Mouse (Mus musculus): ENCODE measurements around the gene Mpzl2.

Mpzl2 gene

GRCm38 (mm10) chr9:45039499-45039898 lies at the start of gene Mpzl2:
Gene Mpzl2, plus strand, starts transcription at chr9:45039799.
- no peak for DNase-seq (ENCODE audit: low read depth, low spot score)
- Histone ChIP-seq H3K27me3 (ENCODE audit: control insufficient read depth, insufficient read depth, low read length, poor library complexity, severe bottlenecking) (no peaks in the 10 kb centered on the region), H3K36me3 (ENCODE audit: control insufficient read depth, insufficient read depth, low read length, poor library complexity, severe bottlenecking) (no peaks in the 10 kb centered on the region)

DNA sequence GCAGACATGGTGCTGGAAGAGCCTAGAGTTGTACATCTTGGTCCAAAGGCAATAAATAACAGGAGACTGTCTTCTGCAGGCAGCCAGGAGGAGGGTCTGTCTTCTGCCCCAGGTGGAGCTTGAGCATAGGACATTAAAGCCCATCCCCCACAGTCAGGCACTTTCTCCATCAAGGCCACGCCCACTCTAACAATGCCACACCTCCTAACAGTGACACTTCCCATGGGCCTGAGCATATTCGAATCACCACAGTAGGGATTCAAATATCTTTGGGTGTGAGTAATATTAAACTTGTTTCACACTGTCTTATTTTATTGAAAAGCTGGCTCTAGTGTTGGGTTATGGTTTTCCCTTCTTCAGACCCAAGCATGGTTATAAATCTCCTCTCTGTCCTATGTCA lies 47.8 kb upstream of the Mpzl2 start:
- no peak for DNase-seq (ENCODE audit: low read depth, low spot score)
- H3K27me3 ChIP-seq (ENCODE audit: control insufficient read depth, insufficient read depth, low read length, poor library complexity, severe bottlenecking): no peaks in the 10 kb centered on the region

GRCm38 (mm10) chr9:44992271-44992670 lies 47.3 kb upstream of the Mpzl2 start:
- no peak for DNase-seq (ENCODE audit: low read depth, low spot score)
- no peaks in the 10 kb centered on the region for H3K36me3 ChIP-seq (ENCODE audit: control insufficient read depth, insufficient read depth, low read length, poor library complexity, severe bottlenecking)
- no peaks in the 10 kb centered on the region for H3K27me3 ChIP-seq (ENCODE audit: control insufficient read depth, insufficient read depth, low read length, poor library complexity, severe bottlenecking)

More for the DNA sequence above, 47.8 kb upstream of the Mpzl2 start:
- H3K36me3 ChIP-seq (ENCODE audit: control insufficient read depth, insufficient read depth, low read length, poor library complexity, severe bottlenecking): no peaks in the 10 kb centered on the region

GRCm38 (mm10) chr9:44993268-44993667 lies 46.3 kb upstream of the Mpzl2 start:
- H3K36me3 ChIP-seq (ENCODE audit: control insufficient read depth, insufficient read depth, low read length, poor library complexity, severe bottlenecking): no peaks in the 10 kb centered on the region
- H3K27me3 ChIP-seq (ENCODE audit: control insufficient read depth, insufficient read depth, low read length, poor library complexity, severe bottlenecking): no peaks in the 10 kb centered on the region
- no peak for DNase-seq (ENCODE audit: low read depth, low spot score)

DNA sequence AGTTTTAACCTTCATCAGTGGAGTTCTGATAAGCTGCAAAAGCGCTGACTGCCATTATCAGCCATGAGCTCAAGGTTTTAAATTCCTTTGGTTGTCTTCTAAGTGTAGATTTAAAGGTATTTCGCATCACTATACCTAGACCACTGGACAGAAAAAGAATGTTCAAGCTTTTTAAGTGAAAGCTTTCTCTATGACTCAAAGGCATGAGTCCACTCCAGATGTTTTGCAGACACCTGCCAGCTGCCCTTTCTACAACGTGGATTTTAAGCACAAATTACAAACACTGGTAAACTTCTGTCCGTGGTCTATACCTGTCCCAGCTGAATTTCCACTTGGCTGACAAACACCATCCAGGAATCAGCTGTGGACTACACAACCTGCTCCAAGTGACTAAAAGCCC lies 44.6 kb upstream of the Mpzl2 start:
- no peaks in the 10 kb centered on the region for H3K36me3 ChIP-seq (ENCODE audit: control insufficient read depth, insufficient read depth, low read length, poor library complexity, severe bottlenecking)
- no peaks in the 10 kb centered on the region for H3K27me3 ChIP-seq (ENCODE audit: control insufficient read depth, insufficient read depth, low read length, poor library complexity, severe bottlenecking)
- no peak for DNase-seq (ENCODE audit: low read depth, low spot score)

DNA sequence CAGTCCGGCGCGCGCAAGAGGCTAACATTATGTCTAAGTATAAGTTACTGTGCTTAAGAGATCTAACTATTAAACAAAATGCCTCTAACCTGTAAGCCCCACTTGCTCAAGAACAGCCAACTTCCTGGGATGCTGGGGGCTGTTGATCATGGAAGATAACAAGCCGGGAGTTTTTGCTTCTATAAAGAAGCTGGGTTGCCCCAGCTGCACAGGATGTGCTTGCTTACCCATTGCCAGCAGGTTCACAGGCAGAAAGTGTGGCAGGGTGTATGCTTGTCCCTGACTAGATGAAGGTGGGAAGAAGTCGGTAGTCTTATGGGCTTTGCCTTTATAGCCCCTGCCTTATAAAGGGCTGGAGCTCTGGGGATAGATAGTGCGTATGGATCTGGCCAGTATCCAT lies 43.0 kb upstream of the Mpzl2 start:
- H3K36me3 ChIP-seq (ENCODE audit: control insufficient read depth, insufficient read depth, low read length, poor library complexity, severe bottlenecking): no peaks in the 10 kb centered on the region
- DNase-seq (ENCODE audit: low read depth, low spot score): no peak
- H3K27me3 ChIP-seq (ENCODE audit: control insufficient read depth, insufficient read depth, low read length, poor library complexity, severe bottlenecking): no peaks in the 10 kb centered on the region

GRCm38 (mm10) chr9:44998138-44998537 lies 41.5 kb upstream of the Mpzl2 start:
- H3K36me3 ChIP-seq (ENCODE audit: control insufficient read depth, insufficient read depth, low read length, poor library complexity, severe bottlenecking): no peaks in the 10 kb centered on the region
- no peak for DNase-seq (ENCODE audit: low read depth, low spot score)
- no peaks in the 10 kb centered on the region for H3K27me3 ChIP-seq (ENCODE audit: control insufficient read depth, insufficient read depth, low read length, poor library complexity, severe bottlenecking)

DNA sequence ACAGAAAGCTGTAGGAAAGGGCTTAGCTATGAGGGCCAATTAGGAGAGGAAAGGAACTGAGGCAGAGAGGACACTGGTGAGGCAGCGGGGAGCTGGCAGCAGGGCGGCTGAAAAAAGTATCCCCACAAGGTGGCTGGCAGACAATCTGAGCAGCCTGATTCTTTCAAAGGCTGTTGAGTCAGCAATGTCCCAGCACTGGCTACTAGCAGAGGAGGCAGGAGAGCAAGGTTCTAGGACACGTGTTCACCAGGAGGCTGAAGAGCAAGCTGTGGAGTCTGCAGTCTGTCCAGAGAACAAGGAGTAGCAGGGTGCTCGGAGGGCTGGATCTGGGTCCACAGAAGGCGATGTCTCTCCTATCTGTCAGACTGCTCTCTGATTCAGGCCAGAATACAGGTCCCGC lies 40.4 kb upstream of the Mpzl2 start:
- no peaks in the 10 kb centered on the region for H3K27me3 ChIP-seq (ENCODE audit: control insufficient read depth, insufficient read depth, low read length, poor library complexity, severe bottlenecking)
- DNase-seq (ENCODE audit: low read depth, low spot score): no peak
- H3K36me3 ChIP-seq (ENCODE audit: control insufficient read depth, insufficient read depth, low read length, poor library complexity, severe bottlenecking): no peaks in the 10 kb centered on the region

- Histone ChIP-seq H3K27me3 (ENCODE audit: control insufficient read depth, insufficient read depth, low read length, poor library complexity, severe bottlenecking) (no peaks in the 10 kb centered on the region), H3K36me3 (ENCODE audit: control insufficient read depth, insufficient read depth, low read length, poor library complexity, severe bottlenecking) (no peaks in the 10 kb centered on the region)
Observed at GRCm38 (mm10) chr9:44999776-45000175, 39.8 kb upstream of the Mpzl2 start.

GRCm38 (mm10) chr9:45000249-45000648 lies 39.4 kb upstream of the Mpzl2 start:
- Histone ChIP-seq H3K27me3 (ENCODE audit: control insufficient read depth, insufficient read depth, low read length, poor library complexity, severe bottlenecking) (no peaks in the 10 kb centered on the region), H3K36me3 (ENCODE audit: control insufficient read depth, insufficient read depth, low read length, poor library complexity, severe bottlenecking) (no peaks in the 10 kb centered on the region)
- no peak for DNase-seq (ENCODE audit: low read depth, low spot score)

More at GRCm38 (mm10) chr9:44999776-45000175, 39.8 kb upstream of the Mpzl2 start:
- no peak for DNase-seq (ENCODE audit: low read depth, low spot score)

DNA sequence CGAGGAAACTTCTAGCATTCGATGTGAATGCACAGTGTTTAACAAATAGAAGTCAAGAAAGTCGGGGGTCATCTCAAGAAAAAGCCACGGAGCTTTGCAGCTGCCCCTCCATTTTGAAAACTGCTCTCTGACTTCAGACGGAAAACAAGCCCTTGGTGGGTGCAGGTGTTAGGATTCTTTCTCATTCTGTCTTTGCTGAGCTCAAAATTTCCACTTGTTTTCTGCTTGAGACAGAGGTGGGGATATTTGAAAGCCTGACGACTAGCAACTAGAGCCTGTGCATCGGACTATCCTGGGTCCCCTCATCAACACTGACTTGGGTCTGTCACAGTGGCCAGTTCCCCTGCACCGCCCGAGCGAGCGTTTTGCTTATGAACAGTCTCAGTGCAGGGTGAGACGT lies 32.2 kb upstream of the Mpzl2 start:
- no peaks in the 10 kb centered on the region for H3K27me3 ChIP-seq (ENCODE audit: control insufficient read depth, insufficient read depth, low read length, poor library complexity, severe bottlenecking)
- no peaks in the 10 kb centered on the region for H3K36me3 ChIP-seq (ENCODE audit: control insufficient read depth, insufficient read depth, low read length, poor library complexity, severe bottlenecking)
- no peak for DNase-seq (ENCODE audit: low read depth, low spot score)

DNA sequence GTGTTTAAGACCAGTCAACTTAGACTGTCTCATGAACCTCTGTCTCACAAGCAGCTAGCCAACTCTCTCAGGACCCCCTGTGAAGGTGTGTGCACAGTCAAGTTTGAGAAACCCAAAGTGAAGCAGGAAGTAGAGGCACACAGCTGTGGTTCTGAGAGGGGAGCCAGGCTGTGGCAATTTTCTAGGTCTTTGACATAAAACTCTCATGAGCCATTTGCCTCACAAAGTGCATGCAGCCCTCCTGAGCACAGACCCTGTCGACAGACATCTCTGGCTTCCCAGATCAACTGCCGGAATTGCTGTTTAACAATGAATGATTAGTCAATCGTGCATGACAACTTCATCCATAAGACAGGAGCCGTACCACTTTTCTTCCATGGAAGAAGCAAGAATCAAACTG lies 31.3 kb upstream of the Mpzl2 start:
- no peaks in the 10 kb centered on the region for H3K27me3 ChIP-seq (ENCODE audit: control insufficient read depth, insufficient read depth, low read length, poor library complexity, severe bottlenecking)
- no peaks in the 10 kb centered on the region for H3K36me3 ChIP-seq (ENCODE audit: control insufficient read depth, insufficient read depth, low read length, poor library complexity, severe bottlenecking)
- DNase-seq (ENCODE audit: low read depth, low spot score): no peak

DNA sequence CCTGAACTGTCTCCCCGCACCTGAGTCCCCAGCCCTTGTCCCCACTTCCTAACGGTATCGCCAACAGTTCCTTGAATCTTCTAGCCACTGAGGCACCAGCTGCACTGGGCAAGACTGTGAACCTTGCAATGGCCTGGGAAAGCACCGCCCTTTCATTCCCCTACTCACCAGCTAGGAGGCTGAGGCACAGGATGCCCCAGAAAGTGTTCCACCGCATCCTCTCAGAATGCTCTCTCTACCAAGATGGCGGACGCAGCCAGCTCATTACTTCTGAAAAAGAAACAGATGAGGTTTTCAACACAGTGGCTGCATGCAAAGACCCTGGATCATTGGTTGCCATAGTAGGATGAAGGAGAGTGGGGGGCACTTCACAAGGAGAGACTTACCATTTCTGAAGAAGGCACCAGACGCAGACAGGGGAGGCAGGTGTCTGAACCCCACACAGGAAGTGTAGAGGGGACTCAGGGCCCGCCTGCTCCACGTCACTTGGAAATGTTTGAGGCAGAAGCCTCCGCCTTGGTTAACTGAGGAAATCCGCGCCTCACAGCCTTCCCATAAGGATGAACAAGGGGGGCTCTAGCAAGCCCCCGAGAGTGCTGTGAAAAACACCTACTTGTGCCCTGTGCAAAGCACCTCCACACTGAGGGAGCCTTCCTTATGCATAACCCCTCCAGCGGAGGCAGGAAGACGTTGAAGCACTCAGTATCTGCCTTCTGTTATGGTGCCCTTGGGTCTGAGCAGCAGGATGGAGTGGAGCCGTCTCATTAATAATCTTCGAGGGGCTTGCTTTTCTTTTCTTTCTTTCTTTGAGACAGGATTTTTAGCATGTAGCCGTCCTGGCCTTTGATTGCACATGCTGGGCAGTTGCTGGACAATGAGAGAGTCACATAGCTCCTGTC lies 30.2 kb upstream of the Mpzl2 start, which contains the start of gene Cd3e:
Gene Cd3e (minus strand): TSS at position 448 of the 899 bp plus-strand sequence.
- DNase-seq (ENCODE audit: low read depth, low spot score): no peak
- Histone ChIP-seq H3K27me3 (ENCODE audit: control insufficient read depth, insufficient read depth, low read length, poor library complexity, severe bottlenecking) (no peaks in the 10 kb centered on the region), H3K36me3 (ENCODE audit: control insufficient read depth, insufficient read depth, low read length, poor library complexity, severe bottlenecking) (no peaks in the 10 kb centered on the region)

GRCm38 (mm10) chr9:45010461-45010860 lies 29.1 kb upstream of the Mpzl2 start:
- DNase-seq (ENCODE audit: low read depth, low spot score): no peak
- H3K36me3 ChIP-seq (ENCODE audit: control insufficient read depth, insufficient read depth, low read length, poor library complexity, severe bottlenecking): no peaks in the 10 kb centered on the region
- H3K27me3 ChIP-seq (ENCODE audit: control insufficient read depth, insufficient read depth, low read length, poor library complexity, severe bottlenecking): no peaks in the 10 kb centered on the region

GRCm38 (mm10) chr9:45011291-45011690 lies 28.3 kb upstream of the Mpzl2 start:
- DNase-seq (ENCODE audit: low read depth, low spot score): no peak
- Histone ChIP-seq H3K36me3 (ENCODE audit: control insufficient read depth, insufficient read depth, low read length, poor library complexity, severe bottlenecking) (no peaks in the 10 kb centered on the region), H3K27me3 (ENCODE audit: control insufficient read depth, insufficient read depth, low read length, poor library complexity, severe bottlenecking) (no peaks in the 10 kb centered on the region)

Measured in splenic B cell, adult 2 months (primary cell).